In the genomic region with DNA sequence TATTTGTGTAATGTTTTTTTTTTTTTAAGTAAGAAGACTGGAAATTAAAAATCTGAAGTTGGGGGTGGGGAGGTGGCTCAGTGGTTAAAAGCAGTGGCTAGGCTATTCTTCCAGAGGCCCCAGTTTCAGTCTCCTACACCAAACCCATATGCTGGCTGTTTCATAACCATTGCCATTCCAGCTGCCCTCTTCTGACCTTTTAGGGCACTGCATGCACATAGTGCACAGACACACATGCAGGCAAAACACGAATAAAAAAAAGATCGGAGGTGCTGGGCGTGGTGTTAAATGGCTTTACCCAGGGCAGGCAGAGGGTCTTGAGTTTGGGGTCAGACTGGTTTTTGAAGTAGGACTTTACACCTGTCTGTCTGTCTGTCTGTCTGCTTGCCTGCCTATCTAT, we compare ENCODE assay signal across 16 mouse cellular contexts. TPM values are rescaled to one million over a fixed set of nuclear protein-coding genes. Genes with fewer than 3 reads are reported as not detected.
DNase-seq lines count a peak whose midpoint lies in the region; ATAC-seq and TF ChIP-seq lines count a peak whose summit lies in the region.
"Had no signal": no experiment of that assay in that cellular context is flagged by ENCODE, and none has a peak within 500 bp of the region (broad histone marks: within the 10 kb centered on the region; RNA-seq: fewer than 3 reads in every experiment).

No protein-coding gene starts in this region.

- intact Hi-C loops in gastrocnemius, adult 2 months (cut with DNase I), result no loop called here
- intact Hi-C loops in gastrocnemius, postnatal 14 days (cut with DNase I; ENCODE audit: low total_unique reads), result no loop called here

- no peak overlapping the region for H3K4me2 ChIP-seq in liver, postnatal 0 days (ENCODE audit: low read depth, low read length)
- no peak overlapping the region for H3K4me2 ChIP-seq in liver, embryonic 11.5 days
- H3K4me2 ChIP-seq: heart, embryonic 15.5 days; limb, embryonic 15.5 days had no signal

- 88% methylated on average over 3 of the region's 3 CpGs for WGBS in liver, postnatal 0 days (ENCODE audit: insufficient replicate concordance)
- WGBS in liver, embryonic 11.5 days, result 94% methylated on average over 3 of the region's 3 CpGs

- H3K9me3 ChIP-seq in liver, postnatal 0 days (ENCODE audit: low read length), result no peaks in the 10 kb centered on the region
- no peaks in the 10 kb centered on the region for H3K9me3 ChIP-seq in liver, embryonic 11.5 days (ENCODE audit: control insufficient read depth, low read length)
- H3K9me3 ChIP-seq: heart, embryonic 15.5 days; limb, embryonic 15.5 days had no signal

- no peak overlapping the region for H3K9ac ChIP-seq in liver, postnatal 0 days (replicated peaks)
- H3K9ac ChIP-seq in liver, embryonic 11.5 days (ENCODE audit: low read depth, low read length), result no peak overlapping the region
- H3K9ac ChIP-seq: heart, embryonic 15.5 days; limb, embryonic 15.5 days had no signal

- H3K4me3 ChIP-seq in gastrocnemius, adult 2 months, result no peak overlapping the region
- no peak overlapping the region for H3K4me3 ChIP-seq in liver, postnatal 0 days (ENCODE audit: low read depth, low read length)
- no peak overlapping the region for H3K4me3 ChIP-seq in liver, embryonic 11.5 days (ENCODE audit: low read depth, low read length)
- H3K4me3 ChIP-seq: heart, embryonic 15.5 days; left cerebral cortex, adult 2 months; limb, embryonic 15.5 days had no signal

- no peaks in the 10 kb centered on the region for H3K27me3 ChIP-seq in liver, postnatal 0 days (ENCODE audit: insufficient read depth, low read length)
- no peaks in the 10 kb centered on the region for H3K27me3 ChIP-seq in liver, embryonic 11.5 days (replicated peaks; ENCODE audit: control insufficient read depth, insufficient read depth, low read length)
- no peaks in the 10 kb centered on the region for H3K27me3 ChIP-seq in splenic B cell, adult 2 months (ENCODE audit: control insufficient read depth, insufficient read depth, low read length, poor library complexity, severe bottlenecking)
- H3K27me3 ChIP-seq: heart, embryonic 15.5 days; limb, embryonic 15.5 days had no signal

- TF ChIP-seq CTCF in gastrocnemius, adult 2 months (IDR thresholded peaks at IDR 0.05), result peak; percentile 34
- peak; percentile 48 for TF ChIP-seq CTCF in liver, postnatal 0 days (IDR thresholded peaks at IDR 0.05; ENCODE audit: low read depth)

- DNase-seq in gastrocnemius, adult 2 months, result no peak
- DNase-seq in gastrocnemius, postnatal 14 days, result no peak
- DNase-seq in liver, postnatal 0 days, result no peak
- no peak for DNase-seq in liver, embryonic 11.5 days (ENCODE audit: low spot score)
- peak; percentile 43 for DNase-seq in ES-CJ7 (ENCODE audit: low read depth, low spot score)
- DNase-seq in splenic B cell, adult 2 months (ENCODE audit: low read depth, low spot score), result peak; percentile 26
- no peak for DNase-seq in frontal cortex, adult 2 months (ENCODE audit: extremely low spot score in 1 of 2, low spot score in 1 of 2)
- DNase-seq: adrenal gland, adult 2 months; cerebellum, postnatal 25 days had no signal

- H3K36me3 ChIP-seq in liver, postnatal 0 days (replicated peaks; ENCODE audit: insufficient read depth, low read length), result peaks cover 16% of the 10 kb centered on the region
- 0 out of 2 replicates have a peak, but pooled peaks cover 4% of the 10 kb centered on the region for H3K36me3 ChIP-seq in liver, embryonic 11.5 days (ENCODE audit: control insufficient read depth, insufficient read depth, low read length)
- H3K36me3 ChIP-seq in splenic B cell, adult 2 months (ENCODE audit: control insufficient read depth, insufficient read depth, low read length, poor library complexity, severe bottlenecking), result peaks cover 4% of the 10 kb centered on the region; the same call in 1 of the 2 replicates

- ATAC-seq in liver, postnatal 0 days, result no peak
- ATAC-seq in liver, embryonic 11.5 days (replicated peaks; ENCODE audit: low FRiP score), result no peak
- no peak for ATAC-seq in erythroid progenitor cell, adult 5-6 weeks (replicated peaks; ENCODE audit: low FRiP score, poor library complexity, severe bottlenecking)
- ATAC-seq: inflammation-experienced regulatory T-cells, adult 6 months had no signal

- no peak overlapping the region for H3K27ac ChIP-seq in gastrocnemius, adult 2 months
- H3K27ac ChIP-seq in liver, postnatal 0 days (ENCODE audit: low read depth), result no peak overlapping the region
- H3K27ac ChIP-seq in liver, embryonic 11.5 days (ENCODE audit: low read depth, low read length), result no peak overlapping the region
- H3K27ac ChIP-seq: heart, embryonic 15.5 days; left cerebral cortex, adult 2 months; limb, embryonic 15.5 days had no signal

- no peaks in the 10 kb centered on the region for H3K4me1 ChIP-seq in liver, postnatal 0 days (ENCODE audit: insufficient read depth)
- H3K4me1 ChIP-seq in liver, embryonic 11.5 days (replicated peaks; ENCODE audit: control insufficient read depth, insufficient read depth, low read length), result no peaks in the 10 kb centered on the region
- H3K4me1 ChIP-seq: heart, embryonic 15.5 days; limb, embryonic 15.5 days had no signal

- TF ChIP-seq EP300 in liver, postnatal 0 days (IDR thresholded peaks at IDR 0.05; ENCODE audit: low read depth), result no peak

RNA-seq across cellular contexts. Expression of a gene that starts 20.9 kb away (rescaled TPM):
- total RNA-seq in gastrocnemius, adult 2 months (2021), result 10 to 100 TPM; 76.1 to 95.7 TPM
- 10 to 100 TPM; 32.3 to 36.7 TPM for total RNA-seq in gastrocnemius, postnatal 14 days (2021)
- 14.6 and 15.2 TPM in 2 replicates for polyA plus RNA-seq in liver, postnatal 0 days (2015; fragmentation: Nextera tagmentation; extraction: Ambion mirVana)
- polyA plus RNA-seq in liver, embryonic 11.5 days (2014; fragmentation: Nextera tagmentation; extraction: Ambion mirVana), result 14.8 and 18.9 TPM in 2 replicates
- total RNA-seq in erythroid progenitor cell, adult 5-6 weeks (2015; ENCODE audit: low replicate concordance), result 13.8 and 30.6 TPM in 2 replicates
- total RNA-seq in erythroid progenitor cell, adult 5-6 weeks (2017; ENCODE audit: low replicate concordance), result 24.9 and 34.5 TPM in 2 replicates
- polyA plus RNA-seq in frontal cortex, adult 2 months (2012; rRNA removed), result 77.0 and 85.4 TPM in 2 replicates

RNA-seq across cellular contexts. Expression of a gene that starts 21.0 kb away (rescaled TPM):
- 10 to 100 TPM in 1 of 2 experiments, 1 to 10 TPM in 1; 8.8 to 11.8 TPM for total RNA-seq in gastrocnemius, adult 2 months (2021)
- 1 to 10 TPM; 5.9 to 6.7 TPM for total RNA-seq in gastrocnemius, postnatal 14 days (2021)
- 4.8 and 5.4 TPM in 2 replicates for polyA plus RNA-seq in liver, postnatal 0 days (2015; fragmentation: Nextera tagmentation; extraction: Ambion mirVana)
- polyA plus RNA-seq in liver, embryonic 11.5 days (2014; fragmentation: Nextera tagmentation; extraction: Ambion mirVana), result 6.9 and 7.3 TPM in 2 replicates
- total RNA-seq in erythroid progenitor cell, adult 5-6 weeks (2015; ENCODE audit: low replicate concordance), result 2.5 TPM in 1 of 2 replicates, not detected in the other
- total RNA-seq in erythroid progenitor cell, adult 5-6 weeks (2017; ENCODE audit: low replicate concordance), result 0.77 TPM in 1 of 2 replicates, not detected in the other
- 15.9 and 18.3 TPM in 2 replicates for polyA plus RNA-seq in frontal cortex, adult 2 months (2012; rRNA removed)
- total RNA-seq: monocyte, adult 5-6 weeks had no signal

RNA-seq across cellular contexts. Expression of a gene that starts 34.0 kb away (rescaled TPM):
- total RNA-seq in gastrocnemius, adult 2 months (2021), result 1 to 10 TPM; 3.4 to 4.1 TPM
- 1 to 10 TPM; 3.3 to 4.6 TPM for total RNA-seq in gastrocnemius, postnatal 14 days (2021)
- 2.9 and 3.1 TPM in 2 replicates for polyA plus RNA-seq in liver, postnatal 0 days (2015; fragmentation: Nextera tagmentation; extraction: Ambion mirVana)
- polyA plus RNA-seq in liver, embryonic 11.5 days (2014; fragmentation: Nextera tagmentation; extraction: Ambion mirVana), result 17.1 and 21.0 TPM in 2 replicates
- 6.8 and 14.7 TPM in 2 replicates for total RNA-seq in erythroid progenitor cell, adult 5-6 weeks (2015; ENCODE audit: low replicate concordance)
- total RNA-seq in erythroid progenitor cell, adult 5-6 weeks (2017; ENCODE audit: low replicate concordance), result 0.83 and 1.0 TPM in 2 replicates
- polyA plus RNA-seq in frontal cortex, adult 2 months (2012; rRNA removed), result 18.3 and 24.3 TPM in 2 replicates

RNA-seq across cellular contexts. Expression of a gene that starts 38.5 kb away (rescaled TPM):
- 1 to 10 TPM; 2.1 TPM for total RNA-seq in gastrocnemius, adult 2 months (2021)
- 1 to 10 TPM; 1.8 to 6.0 TPM for total RNA-seq in gastrocnemius, postnatal 14 days (2021)
- 5.7 and 7.0 TPM in 2 replicates for polyA plus RNA-seq in liver, postnatal 0 days (2015; fragmentation: Nextera tagmentation; extraction: Ambion mirVana)
- 3.0 and 3.5 TPM in 2 replicates for polyA plus RNA-seq in liver, embryonic 11.5 days (2014; fragmentation: Nextera tagmentation; extraction: Ambion mirVana)
- total RNA-seq in erythroid progenitor cell, adult 5-6 weeks (2015; ENCODE audit: low replicate concordance), result 10.5 and 12.3 TPM in 2 replicates
- 12.2 and 13.2 TPM in 2 replicates for total RNA-seq in erythroid progenitor cell, adult 5-6 weeks (2017; ENCODE audit: low replicate concordance)
- polyA plus RNA-seq in frontal cortex, adult 2 months (2012; rRNA removed), result 3.8 and 3.9 TPM in 2 replicates

RNA-seq across cellular contexts. Expression of a gene that starts 47.5 kb away (rescaled TPM):
- total RNA-seq in gastrocnemius, adult 2 months (2021), result not detected
- total RNA-seq in gastrocnemius, postnatal 14 days (2021), result not detected
- polyA plus RNA-seq in liver, postnatal 0 days (2015; fragmentation: Nextera tagmentation; extraction: Ambion mirVana), result not detected in 2 replicates
- not detected in 2 replicates for polyA plus RNA-seq in liver, embryonic 11.5 days (2014; fragmentation: Nextera tagmentation; extraction: Ambion mirVana)
- total RNA-seq in erythroid progenitor cell, adult 5-6 weeks (2015; ENCODE audit: low replicate concordance), result not detected in 2 replicates
- total RNA-seq in erythroid progenitor cell, adult 5-6 weeks (2017; ENCODE audit: low replicate concordance), result not detected in 2 replicates
- not detected in 2 replicates for polyA plus RNA-seq in frontal cortex, adult 2 months (2012; rRNA removed)
- total RNA-seq: adrenal gland, adult 2 months; gastrocnemius, adult 18-20 months; left cerebral cortex, adult 2 months had no signal
- polyA plus RNA-seq: heart, embryonic 15.5 days; inflammation-experienced regulatory T-cells, adult 6 months; limb, embryonic 15.5 days had no signal

Comparison
In these comparisons a context has a peak if more than half of its experiments do, and no peak if none do; other contexts are left out.
1. DNase-seq: peak in ES-CJ7 (single experiment) and splenic B cell, adult 2 months (single experiment); none in gastrocnemius, adult 2 months (single experiment), gastrocnemius, postnatal 14 days (single experiment), liver, postnatal 0 days (single experiment), liver, embryonic 11.5 days (single experiment) and frontal cortex, adult 2 months (0 of 2).